24 mouse cellular contexts compared by ENCODE assay signal in the genomic region with DNA sequence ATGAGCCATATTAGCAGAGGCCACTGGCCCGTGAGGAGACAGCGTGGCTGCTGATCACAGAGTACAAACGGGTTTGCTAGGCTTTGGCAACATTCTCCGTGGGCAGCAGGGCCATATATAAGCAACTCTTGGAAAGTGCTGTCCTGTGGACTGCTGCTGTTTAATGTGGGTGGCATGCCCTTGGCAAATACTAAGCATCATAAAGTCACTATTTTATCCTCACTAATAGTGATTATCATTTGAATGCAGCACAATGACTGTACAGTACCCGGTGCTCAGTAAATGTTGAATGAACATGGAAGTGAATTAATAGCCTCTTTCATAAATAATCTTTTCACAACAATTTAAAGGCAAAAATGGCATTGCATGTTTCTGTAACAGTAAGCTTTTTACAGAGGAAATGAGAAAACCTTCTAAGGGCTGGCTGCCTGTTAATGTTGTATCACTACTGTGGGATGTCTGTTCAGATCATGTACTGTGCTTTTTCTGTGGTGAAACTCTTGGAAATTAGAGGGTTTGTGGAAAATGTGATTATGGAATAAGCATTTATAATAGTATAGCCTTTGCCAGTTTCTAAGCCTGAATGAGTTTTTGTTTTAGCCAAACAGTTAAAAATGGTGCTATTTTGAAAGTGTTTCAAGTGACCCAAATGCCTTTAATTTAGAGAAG. TPM values are rescaled to one million over a fixed set of nuclear protein-coding genes. Genes with fewer than 3 reads are reported as not detected.
"Had no signal": no experiment of that assay in that cellular context is flagged by ENCODE, and none has a peak within 500 bp of the region (broad histone marks: within the 10 kb centered on the region; RNA-seq: fewer than 3 reads in every experiment).

No protein-coding gene starts in this region.

- ATAC-seq: hindbrain, embryonic 16.5 days; inflammation-experienced regulatory T-cells, adult 6 months; intestine, embryonic 15.5 days; intestine, postnatal 0 days; liver, embryonic 12.5 days had no signal

- H3K36me3 ChIP-seq: heart, embryonic 10.5 days; heart, embryonic 12.5 days; hindbrain, embryonic 10.5 days; hindbrain, embryonic 12.5 days; intestine, embryonic 15.5 days; liver, embryonic 12.5 days had no signal

- H3K4me2 ChIP-seq: heart, embryonic 12.5 days; hindbrain, embryonic 12.5 days; hindbrain, embryonic 14.5 days; intestine, embryonic 15.5 days; liver, embryonic 12.5 days had no signal

- H3K9ac ChIP-seq: heart, embryonic 12.5 days; hindbrain, embryonic 12.5 days; hindbrain, embryonic 14.5 days; intestine, embryonic 15.5 days; liver, embryonic 12.5 days; liver, embryonic 14.5 days had no signal

- H3K27me3 ChIP-seq: heart, embryonic 12.5 days; hindbrain, embryonic 12.5 days; intestine, embryonic 15.5 days; liver, embryonic 12.5 days had no signal

- H3K9me3 ChIP-seq: heart, embryonic 10.5 days; heart, embryonic 12.5 days; hindbrain, embryonic 10.5 days; hindbrain, embryonic 12.5 days; intestine, embryonic 15.5 days; liver, embryonic 12.5 days had no signal

- H3K4me1 ChIP-seq: heart, embryonic 10.5 days; heart, embryonic 12.5 days; intestine, embryonic 15.5 days; liver, embryonic 12.5 days had no signal

- DNase-seq: gastrocnemius, adult 2 months; gastrocnemius, postnatal 10 days; gastrocnemius, postnatal 25 days; heart, adult 18-20 months; heart, postnatal 10 days; heart, postnatal 4 days; kidney, adult 18-20 months; kidney, adult 8-10 months; kidney, postnatal 10 days; kidney, postnatal 25 days; kidney, postnatal 4 days had no signal

- H3K27ac ChIP-seq: gastrocnemius, adult 2 months; heart, embryonic 10.5 days; hindbrain, embryonic 10.5 days; hindbrain, embryonic 12.5 days; hindbrain, embryonic 14.5 days; intestine, embryonic 15.5 days; layer of hippocampus, adult 2 months; left cerebral cortex, adult 2 months; liver, embryonic 12.5 days; liver, embryonic 14.5 days had no signal

- H3K4me3 ChIP-seq: gastrocnemius, adult 2 months; heart, embryonic 10.5 days; heart, embryonic 12.5 days; hindbrain, embryonic 10.5 days; hindbrain, embryonic 12.5 days; intestine, embryonic 15.5 days; layer of hippocampus, adult 2 months; left cerebral cortex, adult 2 months; liver, embryonic 12.5 days had no signal

RNA-seq across cellular contexts. Expression of a gene that starts 9.5 kb away (rescaled TPM):
- polyA plus RNA-seq: inflammation-experienced regulatory T-cells, adult 6 months had no signal

RNA-seq across cellular contexts. Expression of a gene that starts 39.1 kb away (rescaled TPM):
- polyA plus RNA-seq: heart, embryonic 12.5 days; hindbrain, embryonic 10.5 days; hindbrain, embryonic 12.5 days; inflammation-experienced regulatory T-cells, adult 6 months had no signal
